In the genomic region with DNA sequence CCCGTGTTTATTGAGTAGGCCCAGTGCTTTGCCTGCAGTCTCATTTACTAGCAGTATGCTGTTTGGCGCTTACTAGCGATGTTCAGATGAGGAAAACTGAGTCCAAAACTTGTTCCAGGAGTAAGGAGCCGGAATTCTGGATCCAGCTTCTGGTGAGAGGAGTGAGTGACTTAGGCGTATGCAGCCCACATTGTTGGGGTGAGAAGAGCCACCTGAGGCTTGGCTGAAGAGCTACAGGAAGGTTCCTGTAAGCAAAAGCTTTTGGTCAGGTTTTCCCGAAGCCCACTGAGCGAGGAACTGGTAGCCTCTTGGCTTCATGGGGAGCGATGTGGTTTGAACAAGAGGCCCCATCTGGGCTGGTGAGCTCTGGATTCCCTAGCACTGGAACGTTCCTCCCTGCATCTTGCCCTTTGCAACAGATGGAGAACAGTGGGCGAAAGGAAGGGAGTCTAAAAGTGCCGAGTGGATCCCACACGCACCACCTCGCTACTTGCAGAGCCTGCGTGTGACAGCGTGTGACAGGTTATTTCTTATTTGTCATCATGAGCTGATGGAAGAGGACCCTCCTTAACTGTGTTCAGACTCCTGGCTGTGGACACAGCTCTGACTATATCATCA, we compare ENCODE assay signal across 17 mouse cellular contexts. TPM values are rescaled to one million over a fixed set of nuclear protein-coding genes. Genes with fewer than 3 reads are reported as not detected.
DNase-seq lines count a peak whose midpoint lies in the region; ATAC-seq and TF ChIP-seq lines count a peak whose summit lies in the region.
"Had no signal": no experiment of that assay in that cellular context is flagged by ENCODE, and none has a peak within 500 bp of the region (broad histone marks: within the 10 kb centered on the region; RNA-seq: fewer than 3 reads in every experiment).

No protein-coding gene starts in this region.

- no peak for TF ChIP-seq CTCF in cortical plate, adult 2 months (IDR thresholded peaks at IDR 0.05; ENCODE audit: extremely low read depth, insufficient read depth, low read length)

- peak; percentile 14 for ATAC-seq in frontal cortex, adult (ENCODE audit: low TSS enrichment)
- ATAC-seq in liver, embryonic 13.5 days (ENCODE audit: low read depth), result no peak
- ATAC-seq in intestine, embryonic 15.5 days, result no peak
- ATAC-seq: forebrain, postnatal 0 days; hindbrain, embryonic 16.5 days; midbrain, embryonic 13.5 days had no signal

- H3K36me3 ChIP-seq in liver, embryonic 13.5 days, result no peaks in the 10 kb centered on the region
- H3K36me3 ChIP-seq in macrophage (ENCODE audit: inconsistent target), result peaks cover 31% of the 10 kb centered on the region; the same call in 1 of the 2 replicates
- H3K36me3 ChIP-seq in intestine, embryonic 15.5 days, result no peaks in the 10 kb centered on the region
- H3K36me3 ChIP-seq: limb, embryonic 15.5 days; midbrain, embryonic 13.5 days had no signal

- peaks cover 30% of the 10 kb centered on the region for H3K4me1 ChIP-seq in liver, embryonic 13.5 days (replicated peaks)
- peaks cover 27% of the 10 kb centered on the region for H3K4me1 ChIP-seq in cortical plate, adult 2 months (ENCODE audit: control insufficient read depth, insufficient read depth, low read length)
- peaks cover 25% of the 10 kb centered on the region for H3K4me1 ChIP-seq in intestine, embryonic 15.5 days (replicated peaks)

- peaks cover 32% of the 10 kb centered on the region for H3K27me3 ChIP-seq in liver, embryonic 13.5 days
- H3K27me3 ChIP-seq in intestine, embryonic 15.5 days (replicated peaks), result no peaks in the 10 kb centered on the region
- H3K27me3 ChIP-seq: limb, embryonic 15.5 days had no signal

- WGBS in liver, embryonic 13.5 days (ENCODE audit: insufficient replicate concordance), result 66% methylated on average over 15 of the region's 15 CpGs
- WGBS in macrophage (ENCODE audit: missing documents), result 86% methylated on average over 11 of the region's 15 CpGs
- 90% methylated on average over 15 of the region's 15 CpGs for WGBS in intestine, embryonic 15.5 days

- no peaks in the 10 kb centered on the region for H3K9me3 ChIP-seq in liver, embryonic 13.5 days (replicated peaks)
- no peaks in the 10 kb centered on the region for H3K9me3 ChIP-seq in intestine, embryonic 15.5 days
- H3K9me3 ChIP-seq: limb, embryonic 15.5 days; midbrain, embryonic 13.5 days had no signal

- no peak for DNase-seq in frontal cortex, postnatal 25 days (ENCODE audit: low spot score in 2 of 2)
- no peak for DNase-seq in liver, embryonic 13.5 days
- no peak for DNase-seq in liver
- DNase-seq in B cell, adult 2 months, result no peak
- DNase-seq: embryo, embryonic 11 days; forebrain, postnatal 0 days; heart, postnatal 10 days; lung, postnatal 10 days; thymus, postnatal 36 days had no signal

- H3K9ac ChIP-seq in liver, embryonic 13.5 days, result no peak overlapping the region
- H3K9ac ChIP-seq in intestine, embryonic 15.5 days, result no peak overlapping the region
- H3K9ac ChIP-seq: forebrain, postnatal 0 days; limb, embryonic 15.5 days; midbrain, embryonic 13.5 days had no signal

- peak overlapping the region; percentile 2; the same call in 1 of the 2 replicates for H3K4me2 ChIP-seq in liver, embryonic 13.5 days
- no peak overlapping the region for H3K4me2 ChIP-seq in intestine, embryonic 15.5 days (replicated peaks)
- H3K4me2 ChIP-seq: limb, embryonic 15.5 days; midbrain, embryonic 13.5 days had no signal

- no peak overlapping the region for H3K27ac ChIP-seq in liver, embryonic 13.5 days
- peak overlapping the region; percentile 47 for H3K27ac ChIP-seq in cortical plate, adult 2 months (ENCODE audit: insufficient read depth, low read length)
- H3K27ac ChIP-seq in macrophage, result peak overlapping the region; percentile 100
- no peak overlapping the region for H3K27ac ChIP-seq in intestine, embryonic 15.5 days
- H3K27ac ChIP-seq: limb, embryonic 15.5 days; midbrain, embryonic 13.5 days; stomach, postnatal 0 days had no signal

- TF ChIP-seq POLR2A in cortical plate, adult 2 months (IDR thresholded peaks at IDR 0.05; ENCODE audit: extremely low read depth, insufficient read depth, low read length), result peak; percentile 65; the same call in 1 of the 2 replicates

- H3K4me3 ChIP-seq in liver, embryonic 13.5 days (replicated peaks), result no peak overlapping the region
- peak overlapping the region; percentile 4; the same call in 1 of the 2 replicates for H3K4me3 ChIP-seq in cortical plate, adult 2 months (ENCODE audit: insufficient read depth, low read length)
- peak overlapping the region; percentile 78 for H3K4me3 ChIP-seq in macrophage (ENCODE audit: inconsistent target)
- H3K4me3 ChIP-seq in intestine, embryonic 15.5 days (replicated peaks), result no peak overlapping the region
- H3K4me3 ChIP-seq: limb, embryonic 15.5 days; midbrain, embryonic 13.5 days had no signal

- H3K79me2 ChIP-seq in macrophage (ENCODE audit: inconsistent target), result peaks cover 82% of the 10 kb centered on the region

RNA-seq across cellular contexts. Expression of a gene that starts 4.0 kb away (rescaled TPM):
- 18.1 and 20.4 TPM in 2 replicates for polyA plus RNA-seq in liver, embryonic 13.5 days (2015; fragmentation: Nextera tagmentation; extraction: Ambion mirVana)
- polyA plus RNA-seq in cortical plate, adult 2 months (2012; rRNA removed), result 314 and 333 TPM in 2 replicates
- 1,000 to 10,000 TPM in 25 of 26 experiments, 100 to 1,000 TPM in 1; 486 to 5,251 (median 2,764) TPM for total RNA-seq in macrophage (2018; cell fraction: chromatin; rRNA removed)
- 1,000 to 10,000 TPM; 1,654 to 2,625 (median 2,091) TPM for total RNA-seq in macrophage (2018; cell fraction: cytosol; rRNA removed)
- total RNA-seq in macrophage (2018; cell fraction: nucleus; rRNA removed), result 1,000 to 10,000 TPM in 25 of 26 experiments, 100 to 1,000 TPM in 1; 968 to 4,930 (median 3,847) TPM
- 1,368 to 2,259 TPM (median 1,677 TPM) in 3 replicates for polyA plus RNA-seq in macrophage (2018)
- polyA plus RNA-seq in intestine, embryonic 15.5 days (2015; fragmentation: Nextera tagmentation; extraction: Ambion mirVana), result 21.3 and 22.1 TPM in 2 replicates

Comparison
In these comparisons a context has a peak if more than half of its experiments do, and no peak if none do; other contexts are left out.
1. H3K27ac ChIP-seq: peak in cortical plate, adult 2 months (single experiment) and macrophage (single experiment); none in liver, embryonic 13.5 days (single experiment) and intestine, embryonic 15.5 days (single experiment).
2. H3K4me3 ChIP-seq: peak in cortical plate, adult 2 months (single experiment) and macrophage (single experiment); none in liver, embryonic 13.5 days (single experiment) and intestine, embryonic 15.5 days (single experiment).
3. RNA of a gene that starts 4.0 kb away (polyA plus RNA-seq): 1,368 to 2,259 TPM in macrophage and 314 to 333 TPM in cortical plate, adult 2 months; 21.3 to 22.1 TPM in intestine, embryonic 15.5 days and 18.1 to 20.4 TPM in liver, embryonic 13.5 days; every median in the first group is over 10 times any median in the second.